Mouse (Mus musculus): ENCODE measurements around the gene Rps15.

DNA sequence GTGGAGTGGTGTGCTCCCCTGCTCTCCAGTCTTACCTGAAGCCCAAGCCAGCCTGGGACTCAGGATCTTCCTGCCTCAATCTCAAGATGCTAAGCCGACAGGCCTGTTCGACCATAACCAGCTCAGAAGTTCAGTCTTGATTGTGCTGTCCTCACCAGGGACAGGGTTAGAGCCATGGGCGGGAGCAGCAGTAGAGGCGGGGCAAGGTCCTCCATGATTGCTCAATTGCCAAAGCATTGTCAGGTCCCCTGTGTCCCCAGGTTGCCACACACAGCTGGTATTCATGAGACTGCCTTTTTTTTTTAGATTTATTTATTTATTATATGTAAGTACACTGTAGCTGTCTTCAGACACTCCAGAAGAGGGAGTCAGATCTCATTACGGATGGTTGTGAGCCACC is 16.0 kb upstream of the Rps15 start:
- TF ChIP-seq CTCF (IDR thresholded peaks at IDR 0.05; ENCODE audit: insufficient read depth, low read depth, low read length) (no peak), POLR2A (IDR thresholded peaks at IDR 0.05; ENCODE audit: insufficient read depth, low read depth, low read length) (no peak)
